Mouse (Mus musculus): ENCODE data around the gene Aim2.

DNA sequence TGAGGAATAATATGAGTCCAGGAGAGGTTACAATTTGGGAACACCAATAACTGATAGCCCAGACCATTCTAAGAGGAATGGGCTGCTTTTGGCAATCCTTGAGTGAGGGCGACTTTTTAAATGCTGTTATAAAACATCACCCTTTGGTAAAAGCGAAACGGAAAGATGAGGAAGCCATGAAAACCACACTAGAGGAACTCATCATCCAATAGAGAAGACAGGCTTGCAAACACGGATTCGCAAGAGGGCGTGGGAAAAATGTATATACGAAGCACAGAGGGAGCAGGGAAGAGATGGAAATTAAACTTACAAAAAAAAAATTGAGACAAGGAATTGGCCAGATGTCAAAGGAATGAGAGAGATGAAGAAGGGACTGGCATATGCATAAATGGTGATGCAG is 23.3 kb downstream of the Aim2 start:
- no peak for TF ChIP-seq CTCF (conservative IDR thresholded peaks at IDR 0.05; ENCODE audit: insufficient read depth, insufficient read length, low read depth, low read length)
- TF ChIP-seq POLR2A (IDR thresholded peaks at IDR 0.05; ENCODE audit: low read depth, low read length) = no peak
